14 mouse cellular contexts compared by ENCODE assay signal in the genomic region with DNA sequence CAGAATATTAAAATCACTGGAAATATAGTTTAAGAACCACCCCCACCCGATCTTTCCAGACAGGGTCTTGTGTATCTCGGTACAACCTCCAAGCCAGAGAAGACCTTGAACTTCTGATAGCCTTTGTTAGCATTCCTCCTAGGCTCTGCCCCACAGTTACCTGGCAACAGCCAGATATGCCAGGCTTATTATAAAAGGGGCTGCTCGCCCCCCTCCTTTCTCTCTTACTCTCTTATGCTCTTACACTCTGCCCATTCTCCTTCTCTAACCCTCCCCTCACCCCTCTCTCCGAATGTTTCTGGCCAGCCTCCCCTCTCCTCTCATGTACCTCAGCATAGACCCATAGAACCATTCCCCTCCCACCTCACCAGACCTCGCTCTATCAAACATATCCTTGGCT.
"Had no signal": no experiment of that assay in that cellular context is flagged by ENCODE, and none has a peak within 500 bp of the region (broad histone marks: within the 10 kb centered on the region; RNA-seq: fewer than 3 reads in every experiment).

No protein-coding gene starts in this region.

- ATAC-seq: intestine, embryonic 16.5 days; liver, embryonic 12.5 days had no signal

- H3K27ac ChIP-seq: kidney, postnatal 0 days; limb, embryonic 15.5 days; liver, embryonic 12.5 days; lung, embryonic 15.5 days; midbrain, embryonic 12.5 days had no signal

- DNase-seq: kidney, adult 2 months; kidney, postnatal 36 days; layer of hippocampus, adult 9-11 months; layer of hippocampus, postnatal 36 days; right cerebral cortex, postnatal 4 days; spleen, adult 18-20 months; thymus, adult 18-20 months; thymus, postnatal 14 days had no signal

- H3K36me3 ChIP-seq: limb, embryonic 15.5 days; liver, embryonic 12.5 days; lung, embryonic 15.5 days; midbrain, embryonic 12.5 days had no signal

- H3K4me1 ChIP-seq: limb, embryonic 15.5 days; liver, embryonic 12.5 days had no signal

- H3K27me3 ChIP-seq: limb, embryonic 15.5 days; liver, embryonic 12.5 days; lung, embryonic 15.5 days; midbrain, embryonic 12.5 days had no signal

- H3K9me3 ChIP-seq: limb, embryonic 15.5 days; liver, embryonic 12.5 days; lung, embryonic 15.5 days; midbrain, embryonic 12.5 days had no signal

- H3K4me2 ChIP-seq: limb, embryonic 15.5 days; liver, embryonic 12.5 days; lung, embryonic 15.5 days; midbrain, embryonic 12.5 days had no signal

- H3K4me3 ChIP-seq: limb, embryonic 15.5 days; liver, embryonic 12.5 days; lung, embryonic 15.5 days; midbrain, embryonic 12.5 days had no signal

- H3K9ac ChIP-seq: limb, embryonic 15.5 days; liver, embryonic 12.5 days; lung, embryonic 15.5 days; midbrain, embryonic 12.5 days had no signal
